Mouse (Mus musculus) intestine, postnatal 0 days (tissue): ENCODE results near the gene H2afz. TPM values are rescaled to one million over a fixed set of nuclear protein-coding genes. Genes with fewer than 3 reads are reported as not detected.
A peak's percentile ranks its signal among the peaks of the same experiment; 100 is the strongest.

Experiments
- ATAC-seq: fragments of 200-750 bp; cut with Nextera tagmentation; 2 replicates; pipeline ENCODE4 v1.8.0; 2017; ENCODE audit warnings: mild to moderate bottlenecking, moderate TSS enrichment, moderate library complexity
- H3K27ac ChIP-seq: fragments of 300-500 bp; sonication (generic); 2 replicates; pipeline ENCODE4 v1.5.1; 2014; ENCODE audit warnings: mild to moderate bottlenecking, low read depth, low read length, moderate library complexity
- H3K27me3 ChIP-seq: fragments of 300-500 bp; sonication (generic); replicated peaks from 2 replicates; pipeline ENCODE4 v1.6.1; 2014; ENCODE audit warnings: low read length, mixed read lengths; ENCODE audit not compliant: control insufficient read depth, insufficient read depth
- H3K36me3 ChIP-seq: fragments of 300-500 bp; sonication (generic); 2 replicates; pipeline ENCODE4 v1.6.1; 2014; ENCODE audit warnings: mild to moderate bottlenecking, moderate library complexity; ENCODE audit not compliant: control insufficient read depth, insufficient read depth
- H3K4me1 ChIP-seq: fragments of 300-500 bp; sonication (generic); replicated peaks from 2 replicates; pipeline ENCODE4 v1.6.1; 2014; ENCODE audit warnings: antibody characterized with exemption, low read length, mixed read lengths; ENCODE audit not compliant: control insufficient read depth, insufficient read depth
- H3K4me2 ChIP-seq: fragments of 300-500 bp; sonication (generic); replicated peaks from 2 replicates; pipeline ENCODE4 v1.6.1; 2014; ENCODE audit warnings: low read depth, mild to moderate bottlenecking, moderate library complexity
- H3K4me3 ChIP-seq: fragments of 300-500 bp; sonication (generic); 2 replicates; pipeline ENCODE4 v1.5.1; 2014; ENCODE audit warnings: low read depth, low read length
- H3K9ac ChIP-seq: fragments of 300-500 bp; sonication (generic); 2 replicates; pipeline ENCODE4 v1.6.1; 2014; ENCODE audit warnings: mild to moderate bottlenecking, low read depth, low read length
- H3K9me3 ChIP-seq: fragments of 300-500 bp; sonication (generic); 2 replicates; pipeline ENCODE4 v1.6.1; 2016; ENCODE audit warnings: mixed run types; ENCODE audit not compliant: control insufficient read depth
- CTCF ChIP-seq: sonication (generic); IDR thresholded peaks from 2 replicates; pipeline ENCODE4 v1.5.1; 2016; ENCODE audit warnings: low read depth, mild to moderate bottlenecking, control low read depth, antibody characterized with exemption, moderate library complexity
- WGBS: fragments of 180-500 bp; shearing (Covaris S2); extraction: QIAGEN DNeasy Blood & Tissue Kit; methylation state at CpG from one replicate; pipeline ENCODE4 v1.1.7; 2014; 5-methylcytosine and 5-hydroxymethylcytosine counted together
- polyA plus RNA-seq: library from polyadenylated mRNA; unstranded; fragments of >200 nt; fragmentation: Nextera tagmentation; extraction: Ambion mirVana; gene quantifications from 2 replicates; pipeline ENCODE4 v1.2.1, GENCODE M21; 2015

H2afz gene
- polyA plus RNA-seq: 922 and 974 TPM in 2 replicates

GRCm38 (mm10) chr3:137864124-137864987 is at the start of gene H2afz:
Gene H2afz (plus strand): TSS chr3:137864487.
- peak; percentile 90 for ATAC-seq

GRCm38 (mm10) chr3:137818713-137819112 is 45.6 kb upstream of the H2afz start:
- Histone ChIP-seq H3K27me3 (no peaks in the 10 kb centered on the region), H3K36me3 (no peaks in the 10 kb centered on the region), H3K9me3 (no peaks in the 10 kb centered on the region), H3K27ac (no peak overlapping the region), H3K9ac (no peak overlapping the region), H3K4me2 (no peak overlapping the region), H3K4me1 (no peaks in the 10 kb centered on the region), H3K4me3 (no peak overlapping the region)
- WGBS: 30% methylated on average over 4 of the region's 4 CpGs
- no peak for ATAC-seq
- peak; percentile 39 for TF ChIP-seq CTCF

More at GRCm38 (mm10) chr3:137864124-137864987, at the start of gene H2afz:
- Histone ChIP-seq H3K4me3 (peak within 1 kb of the TSS; percentile 93), H3K4me2 (peak within 1 kb of the TSS; percentile 78), H3K27ac (peak within 1 kb of the TSS; percentile 95), H3K27me3 (no peaks in the 10 kb centered on the region), H3K4me1 (0 out of 2 replicates have a peak, but pooled peaks cover 2% of the 10 kb centered on the region), H3K9me3 (no peaks in the 10 kb centered on the region), H3K36me3 (no peaks in the 10 kb centered on the region), H3K9ac (peak within 1 kb of the TSS; percentile 97)
- WGBS: 1% methylated on average over 78 of the region's 115 CpGs
- TF ChIP-seq CTCF: peak; percentile 39; the same call in 1 of the 2 replicates

GRCm38 (mm10) chr3:137820688-137821467 is 43.4 kb upstream of the H2afz start:
- no peak overlapping the region for H3K4me2 ChIP-seq
- H3K36me3 ChIP-seq: no peaks in the 10 kb centered on the region
- ATAC-seq: no peak
- H3K9ac ChIP-seq: no peak overlapping the region
- no peak overlapping the region for H3K4me3 ChIP-seq
- no peak overlapping the region for H3K27ac ChIP-seq
- WGBS: 77% methylated on average over 6 of the region's 6 CpGs
- H3K9me3 ChIP-seq: no peaks in the 10 kb centered on the region
- H3K27me3 ChIP-seq: no peaks in the 10 kb centered on the region
- H3K4me1 ChIP-seq: no peaks in the 10 kb centered on the region
- TF ChIP-seq CTCF: no peak

GRCm38 (mm10) chr3:137823317-137823716 is 41.0 kb upstream of the H2afz start:
- Histone ChIP-seq H3K9ac (no peak overlapping the region), H3K4me2 (no peak overlapping the region), H3K9me3 (no peaks in the 10 kb centered on the region), H3K27me3 (no peaks in the 10 kb centered on the region), H3K36me3 (no peaks in the 10 kb centered on the region), H3K27ac (no peak overlapping the region), H3K4me1 (no peaks in the 10 kb centered on the region), H3K4me3 (no peak overlapping the region)
- 90% methylated on average over 3 of the region's 3 CpGs for WGBS
- no peak for ATAC-seq
- no peak for TF ChIP-seq CTCF

GRCm38 (mm10) chr3:137827678-137828077 is 36.6 kb upstream of the H2afz start:
- Histone ChIP-seq H3K36me3 (no peaks in the 10 kb centered on the region), H3K4me3 (no peak overlapping the region), H3K4me2 (no peak overlapping the region), H3K27ac (no peak overlapping the region), H3K27me3 (no peaks in the 10 kb centered on the region), H3K9ac (no peak overlapping the region), H3K4me1 (no peaks in the 10 kb centered on the region), H3K9me3 (no peaks in the 10 kb centered on the region)
- TF ChIP-seq CTCF: no peak
- no peak for ATAC-seq
- 17% methylated on average over 11 of the region's 11 CpGs for WGBS

GRCm38 (mm10) chr3:137831156-137831555 is 33.1 kb upstream of the H2afz start:
- Histone ChIP-seq H3K4me1 (no peaks in the 10 kb centered on the region), H3K4me2 (no peak overlapping the region), H3K36me3 (no peaks in the 10 kb centered on the region), H3K9me3 (no peaks in the 10 kb centered on the region), H3K4me3 (no peak overlapping the region), H3K27ac (no peak overlapping the region), H3K27me3 (no peaks in the 10 kb centered on the region), H3K9ac (no peak overlapping the region)
- WGBS: 87% methylated on average over 2 of the region's 2 CpGs
- ATAC-seq: no peak
- TF ChIP-seq CTCF: no peak
